Mouse (Mus musculus): Measurements from ENCODE around the gene Trp53inp2. TPM values are rescaled to one million over a fixed set of nuclear protein-coding genes. Genes with fewer than 3 reads are reported as not detected.

Gene Trp53inp2
- polyA plus RNA-seq, 1 experiment from 2014 or later: 6.6 TPM

MicroRNAs within 50 kb of the gene (microRNA counts, 519-probe panel; counts per million panel counts)
- not detected for microRNA mmu-miR-695

Small RNA genes lying within 50 kb of the gene (microRNA-seq; reads per million reads assigned to microRNA genes)
- gene Mir695 (ENCODE audit: borderline number of aligned reads): not detected

Other genes with a start within 250 kb of the Trp53inp2 start
- 38.7 and 39.7 TPM in 2 replicates for gene Itch, start 247.6 kb upstream of the Trp53inp2 start, polyA plus RNA-seq (2014; fragmentation: Nextera tagmentation; extraction: Ambion mirVana)
- 272 and 289 TPM in 2 replicates for gene Dynlrb1, start 144.5 kb upstream of the Trp53inp2 start, polyA plus RNA-seq (2014; fragmentation: Nextera tagmentation; extraction: Ambion mirVana)
- gene Map1lc3a, start 104.8 kb upstream of the Trp53inp2 start, polyA plus RNA-seq (2014; fragmentation: Nextera tagmentation; extraction: Ambion mirVana): 43.5 and 45.6 TPM in 2 replicates
- 51.7 and 51.9 TPM in 2 replicates for gene Pigu, start 23.6 kb upstream of the Trp53inp2 start, polyA plus RNA-seq (2014; fragmentation: Nextera tagmentation; extraction: Ambion mirVana)
- 19.9 and 20.7 TPM in 2 replicates for gene Ncoa6, start 92.8 kb downstream of the Trp53inp2 start, polyA plus RNA-seq (2014; fragmentation: Nextera tagmentation; extraction: Ambion mirVana)
- 27.7 and 28.5 TPM in 2 replicates for gene Acss2, start 136.9 kb downstream of the Trp53inp2 start, polyA plus RNA-seq (2014; fragmentation: Nextera tagmentation; extraction: Ambion mirVana)
- 1.0 and 1.3 TPM in 2 replicates for gene Ggt7, start 137.2 kb downstream of the Trp53inp2 start, polyA plus RNA-seq (2014; fragmentation: Nextera tagmentation; extraction: Ambion mirVana)
- gene Gss, start 211.8 kb downstream of the Trp53inp2 start, polyA plus RNA-seq (2014; fragmentation: Nextera tagmentation; extraction: Ambion mirVana): 59.7 and 60.5 TPM in 2 replicates
- gene Myh7b, start 230.2 kb downstream of the Trp53inp2 start, polyA plus RNA-seq (2014; fragmentation: Nextera tagmentation; extraction: Ambion mirVana): 4.3 and 5.3 TPM in 2 replicates